Mouse (Mus musculus) large intestine, adult 2 months (tissue): ENCODE results near the gene Cbfa2t3. TPM values are rescaled to one million over a fixed set of nuclear protein-coding genes. Genes with fewer than 3 reads are reported as not detected.

Experiments used
- DNase-seq: peaks from one replicate; pipeline ENCODE4 v3.0.0-alpha.2; 2012; ENCODE audit warnings: low read depth, low spot score
- WGBS: fragments of 180-500 bp; shearing (Covaris S2); methylation state at CpG from one replicate; pipeline ENCODE4 v1.1.7; 2018; 5-methylcytosine and 5-hydroxymethylcytosine counted together
- polyA plus RNA-seq: library from polyadenylated mRNA; depleted of rRNA; stranded (reverse); fragments of >200 nt; gene quantifications from 2 replicates; pipeline ENCODE4 v1.2.3, GENCODE M21; 2012

Gene Cbfa2t3
- polyA plus RNA-seq, 1 experiment, result 5.7 TPM

DNA sequence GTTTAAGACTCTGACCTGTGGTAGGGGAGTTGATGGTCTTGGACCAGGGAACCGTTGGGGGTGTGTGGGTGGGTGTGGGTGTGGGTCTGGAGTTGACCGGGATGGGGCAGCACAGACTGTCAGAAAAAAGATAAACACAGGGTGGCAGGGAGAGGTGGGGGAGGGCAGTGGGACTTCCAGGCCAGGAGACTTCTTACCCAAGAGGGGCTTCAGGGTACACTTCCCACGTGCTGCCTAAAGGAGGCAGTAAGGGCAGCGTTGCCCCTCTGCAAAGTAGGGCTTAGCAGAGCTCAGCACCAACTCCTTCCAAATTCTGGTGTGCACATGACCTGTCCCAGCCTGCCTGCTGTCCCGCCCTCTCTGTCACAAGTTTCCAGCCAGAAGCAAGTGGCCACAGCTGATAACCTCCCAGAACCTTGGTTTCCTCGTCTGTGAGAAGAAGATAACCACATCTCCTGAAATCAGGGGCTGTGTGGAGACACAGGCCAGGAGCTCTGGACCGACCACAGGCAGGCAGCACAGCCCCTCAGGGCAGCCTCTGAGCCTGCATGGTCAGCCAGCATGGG lies 20.7 kb upstream of the Cbfa2t3 start:
- no peak for DNase-seq
- WGBS, result 30% methylated on average over 7 of the region's 7 CpGs

DNA sequence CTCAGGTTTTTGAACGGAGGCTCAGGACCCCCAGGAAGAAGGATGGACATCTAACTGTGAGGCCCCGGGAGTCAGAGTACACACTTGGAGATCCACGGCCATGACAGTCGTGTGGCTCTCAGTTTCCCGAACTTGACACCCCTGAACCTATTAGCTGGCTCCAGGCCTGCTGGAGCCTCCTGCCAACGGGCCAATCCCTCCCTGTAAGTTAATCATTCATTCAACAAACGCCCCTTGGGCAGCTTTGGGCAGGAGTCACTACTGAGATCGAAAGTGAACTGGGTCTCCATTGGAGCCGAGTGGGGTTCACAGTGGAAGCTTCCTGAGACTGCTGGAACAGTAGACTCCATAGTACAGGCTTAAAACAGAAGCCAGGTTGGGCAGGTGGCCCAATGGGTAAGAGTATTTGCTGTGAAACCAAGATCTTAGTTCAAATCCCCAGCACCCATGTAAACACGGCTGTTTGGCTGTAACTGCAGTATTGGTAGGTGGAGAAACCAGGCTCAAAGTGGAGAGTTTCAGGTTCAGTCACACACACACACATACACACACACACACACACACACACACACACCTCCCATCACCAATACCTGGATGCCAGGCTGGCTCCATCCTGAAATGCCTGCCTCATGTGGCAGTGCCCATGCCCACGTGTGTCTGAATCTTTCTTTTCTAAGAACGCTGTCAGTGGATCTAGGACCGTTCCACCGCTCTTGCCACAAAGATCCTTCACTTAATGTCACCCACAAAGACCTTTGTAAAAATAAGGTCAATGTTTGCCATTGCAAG lies 20.0 kb upstream of the Cbfa2t3 start:
- DNase-seq, result no peak

GRCm38 (mm10) chr8:122717869-122718509 lies 19.1 kb upstream of the Cbfa2t3 start:
- WGBS, result 82% methylated on average over 10 of the region's 10 CpGs
- DNase-seq, result no peak

More for the DNA sequence above, 20.0 kb upstream of the Cbfa2t3 start:
- WGBS, result 50% methylated on average over 14 of the region's 14 CpGs

- 77% methylated on average over 8 of the region's 8 CpGs for WGBS
- DNase-seq, result no peak
Observed at GRCm38 (mm10) chr8:122716566-122716965, 17.7 kb upstream of the Cbfa2t3 start.

GRCm38 (mm10) chr8:122713157-122713518 lies 14.2 kb upstream of the Cbfa2t3 start:
- 82% methylated on average over 5 of the region's 5 CpGs for WGBS
- DNase-seq, result no peak

GRCm38 (mm10) chr8:122712411-122713156 lies 13.7 kb upstream of the Cbfa2t3 start:
- DNase-seq, result no peak
- 71% methylated on average over 12 of the region's 12 CpGs for WGBS

DNA sequence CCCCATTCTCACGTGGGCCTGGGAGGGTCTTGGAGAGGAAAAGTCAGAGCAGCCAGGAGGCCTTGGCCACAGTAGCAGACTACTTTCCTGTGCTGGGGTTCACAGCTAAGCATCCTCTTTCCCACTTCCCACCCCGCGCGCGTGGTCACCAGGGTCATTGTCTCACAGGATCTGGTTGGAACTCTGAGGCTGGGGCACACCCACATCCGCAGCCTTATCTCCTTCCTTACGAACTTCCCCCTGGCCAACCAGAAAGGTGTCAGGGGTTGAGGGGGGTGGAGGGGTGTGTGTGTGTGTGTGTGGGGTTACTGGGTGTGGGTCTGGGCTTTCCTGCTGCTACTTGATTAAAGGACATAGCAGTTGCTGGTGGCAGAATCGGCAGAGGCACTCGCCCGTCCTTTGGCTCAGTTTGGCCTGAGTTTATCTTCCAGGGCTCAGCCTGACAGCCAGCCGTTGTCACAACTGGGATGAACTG lies 13.0 kb upstream of the Cbfa2t3 start:
- WGBS, result 51% methylated on average over 11 of the region's 11 CpGs
- DNase-seq, result no peak

DNA sequence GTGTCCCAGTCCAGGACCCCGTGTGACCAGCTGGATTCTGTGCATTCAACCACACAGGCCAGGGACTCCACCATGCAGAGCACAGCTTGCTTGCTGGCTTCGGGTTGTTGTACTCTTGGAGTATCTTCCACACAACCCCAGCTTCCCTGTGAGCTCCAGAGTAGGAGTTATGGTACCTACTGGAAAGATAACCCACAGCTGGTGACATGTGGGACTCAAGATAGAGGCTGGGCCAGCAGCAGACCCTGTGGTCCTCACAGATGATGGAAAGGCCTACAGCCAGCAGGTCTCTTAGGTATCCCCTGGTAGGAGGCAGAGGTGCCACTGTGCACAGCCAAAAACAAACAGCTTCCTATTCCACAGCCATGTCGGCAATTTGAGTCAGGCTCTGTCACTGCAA lies 12.6 kb upstream of the Cbfa2t3 start:
- no peak for DNase-seq
- WGBS, result 75% methylated on average over 3 of the region's 3 CpGs

GRCm38 (mm10) chr8:122709340-122710111 lies 10.6 kb upstream of the Cbfa2t3 start:
- no peak for DNase-seq
- 43% methylated on average over 26 of the region's 26 CpGs for WGBS

- DNase-seq, result no peak
- 58% methylated on average over 4 of the region's 4 CpGs for WGBS
Observed at GRCm38 (mm10) chr8:122707184-122707583, 8.3 kb upstream of the Cbfa2t3 start.

- DNase-seq, result no peak
- 48% methylated on average over 12 of the region's 12 CpGs for WGBS
Observed at GRCm38 (mm10) chr8:122705901-122706561, 7.1 kb upstream of the Cbfa2t3 start.

- WGBS, result 52% methylated on average over 3 of the region's 3 CpGs
- DNase-seq, result no peak
Observed at GRCm38 (mm10) chr8:122704612-122705011, 5.7 kb upstream of the Cbfa2t3 start.

- 79% methylated on average over 6 of the region's 6 CpGs for WGBS
- no peak for DNase-seq
Observed at GRCm38 (mm10) chr8:122702957-122703356, 4.0 kb upstream of the Cbfa2t3 start.

DNA sequence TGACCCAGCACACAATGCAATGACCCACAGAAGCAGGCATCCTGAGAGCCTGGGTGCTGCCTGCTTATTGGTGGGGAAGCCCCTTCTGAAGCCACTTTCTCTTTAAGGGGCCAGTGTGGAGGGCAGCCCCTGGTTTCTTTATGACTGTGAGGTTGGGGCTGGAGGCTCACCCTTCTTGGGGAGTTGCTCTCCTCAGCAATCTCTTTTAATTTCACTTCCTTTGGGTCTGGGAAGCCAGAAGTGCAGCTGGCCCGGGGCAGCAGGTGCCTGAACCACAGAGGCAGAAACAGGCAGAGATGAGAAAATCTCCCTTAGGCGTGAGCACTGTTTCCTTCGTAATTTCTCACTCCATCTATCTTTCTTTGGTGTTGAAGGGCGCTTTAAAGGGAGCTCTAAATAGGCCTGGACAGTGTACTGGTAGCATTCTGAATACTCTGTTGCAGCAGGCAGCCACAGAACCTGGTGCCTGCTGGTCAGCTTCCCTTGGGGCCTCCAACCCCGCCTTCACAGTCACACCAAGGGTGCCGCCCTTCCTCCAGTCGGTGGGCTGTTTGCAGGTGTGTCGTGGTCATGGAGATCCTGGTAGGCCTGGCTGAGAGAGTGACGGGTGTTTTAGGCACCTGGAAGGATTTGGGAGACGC lies 3.5 kb upstream of the Cbfa2t3 start:
- no peak for DNase-seq
- WGBS, result 41% methylated on average over 10 of the region's 10 CpGs

DNA sequence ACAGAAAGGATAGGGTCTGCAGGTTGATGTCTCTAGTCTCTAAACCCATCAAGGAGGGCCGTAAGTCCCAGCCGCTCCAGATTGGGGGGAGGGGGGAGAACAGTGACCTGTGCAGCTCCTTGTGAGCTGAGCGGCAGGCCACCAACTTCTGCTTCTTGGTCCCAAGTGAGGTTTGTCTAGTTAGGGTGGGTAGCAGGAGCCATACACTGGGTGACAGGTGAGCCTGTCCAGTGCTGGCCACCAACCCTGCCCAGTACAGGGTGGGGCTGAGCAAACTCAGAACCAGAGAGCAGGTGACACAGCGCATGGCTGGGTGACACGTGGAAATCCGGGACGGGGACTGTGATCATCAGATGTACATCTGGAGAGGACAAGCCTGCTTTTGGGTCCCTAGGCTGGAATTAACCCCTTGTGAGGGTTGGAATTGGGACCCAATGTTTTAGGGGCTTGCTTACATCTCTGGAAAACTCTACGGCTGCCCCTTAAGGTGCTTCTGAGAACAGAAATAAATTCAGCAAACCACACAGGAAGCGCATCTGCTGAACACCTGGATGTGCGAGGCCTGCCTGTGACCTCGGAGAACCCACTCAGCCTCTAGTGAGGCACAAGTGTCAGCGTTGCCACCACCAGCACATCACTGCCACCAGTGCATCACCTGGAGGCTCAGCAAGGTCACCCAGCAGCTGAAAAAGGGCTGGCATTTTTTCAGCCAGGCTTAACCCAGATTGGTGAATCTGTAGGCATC lies 2.7 kb upstream of the Cbfa2t3 start:
- DNase-seq, result no peak
- WGBS, result 45% methylated on average over 12 of the region's 12 CpGs

DNA sequence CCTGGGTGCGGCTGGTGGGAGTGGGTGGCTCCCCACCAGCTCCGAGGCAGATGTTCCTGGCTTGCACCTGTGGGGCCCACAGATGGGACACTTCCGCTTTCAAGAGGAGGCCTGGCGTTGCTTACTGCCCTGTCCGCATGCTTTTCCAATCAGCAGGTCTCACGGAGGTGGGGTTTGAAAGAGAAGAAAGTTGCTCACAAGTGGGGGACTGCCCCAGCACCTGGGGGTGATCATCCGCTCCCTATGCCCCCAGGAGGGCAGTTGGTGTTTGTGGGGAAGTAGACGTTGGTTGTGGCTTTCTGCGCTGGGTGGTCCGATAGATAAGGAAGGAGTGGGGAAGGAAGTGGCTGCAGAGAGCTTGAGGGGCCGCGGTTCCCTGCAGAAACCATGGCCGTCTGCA lies 1.7 kb upstream of the Cbfa2t3 start:
- 70% methylated on average over 13 of the region's 13 CpGs for WGBS
- no peak for DNase-seq

GRCm38 (mm10) chr8:122698254-122698768 lies 598 bp downstream of the Cbfa2t3 start:
- no peak for DNase-seq

DNA sequence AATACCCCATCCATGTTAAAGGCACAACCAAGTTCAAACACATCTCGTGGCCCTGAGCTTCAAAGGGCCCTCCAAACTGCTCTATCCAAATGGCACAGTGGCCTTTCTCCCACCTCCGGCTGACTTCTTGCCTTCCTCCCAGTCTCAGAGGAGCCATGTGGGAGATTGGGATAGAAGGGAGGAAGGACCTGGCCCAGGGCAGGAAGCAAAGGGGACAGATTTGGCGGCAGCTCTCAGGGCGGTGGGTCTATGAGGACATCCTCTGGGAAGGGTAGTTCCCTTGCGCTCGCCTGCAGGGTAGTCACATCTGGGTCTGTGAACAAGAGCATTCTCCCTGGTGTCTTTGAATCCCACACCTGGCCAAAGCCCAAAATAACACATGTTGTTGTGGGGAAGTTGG lies 1.3 kb downstream of the Cbfa2t3 start:
- no peak for DNase-seq
- WGBS, result 81% methylated on average over 6 of the region's 6 CpGs

More at GRCm38 (mm10) chr8:122698254-122698768, 598 bp downstream of the Cbfa2t3 start:
- WGBS, result 22% methylated on average over 5 of the region's 5 CpGs
